ENCODE assay signal across 8 mouse cellular contexts in genomic region chr5:138084996-138085395, GRCm38 (mm10). TPM values are rescaled to one million over a fixed set of nuclear protein-coding genes. Genes with fewer than 3 reads are reported as not detected.
DNase-seq lines count a peak whose midpoint lies in the region; ATAC-seq and TF ChIP-seq lines count a peak whose summit lies in the region.

Zkscan1 (plus strand) TSS chr5:138085084.

- peak; percentile 100 for ATAC-seq in frontal cortex, adult (ENCODE audit: low TSS enrichment)
- peak; percentile 95 for ATAC-seq in lung, postnatal 0 days

- H3K27me3 ChIP-seq in hindbrain, embryonic 10.5 days (ENCODE audit: insufficient read depth, poor library complexity, severe bottlenecking): no peaks in the 10 kb centered on the region
- H3K27me3 ChIP-seq in lung, postnatal 0 days (replicated peaks; ENCODE audit: insufficient read depth, low read length): no peaks in the 10 kb centered on the region

- peaks cover 14% of the 10 kb centered on the region for H3K4me1 ChIP-seq in hindbrain, embryonic 10.5 days (replicated peaks)
- peaks cover 11% of the 10 kb centered on the region; the same call in 1 of the 2 replicates for H3K4me1 ChIP-seq in lung, postnatal 0 days (ENCODE audit: insufficient read depth, low read depth, low read length)

- peak within 1 kb of the TSS; percentile 98 for H3K9ac ChIP-seq in lung, postnatal 0 days (replicated peaks; ENCODE audit: low read depth)

- DNase-seq in MN1 (ENCODE audit: low spot score): peak; percentile 93
- DNase-seq in cerebellum, adult 9-10 months: peak; percentile 87
- peak; percentile 88 for DNase-seq in hindbrain, embryonic 10.5 days (ENCODE audit: low spot score)
- peak; percentile 90 for DNase-seq in layer of hippocampus, adult 9-11 months
- peak; percentile 97 for DNase-seq in lung, postnatal 0 days (ENCODE audit: low spot score)
- DNase-seq in ovary, postnatal 14 days (ENCODE audit: low spot score): peak; percentile 52
- peak; percentile 79 for DNase-seq in thymus, postnatal 14 days

- peak; percentile 31; the same call in 1 of the 2 replicates for TF ChIP-seq EP300 in lung, postnatal 0 days (IDR thresholded peaks at IDR 0.05)

- H3K4me2 ChIP-seq in lung, postnatal 0 days (replicated peaks; ENCODE audit: low read depth, low read length): peak within 1 kb of the TSS; percentile 67

- H3K4me3 ChIP-seq in hindbrain, embryonic 10.5 days: peak within 1 kb of the TSS; percentile 92
- peak within 1 kb of the TSS; percentile 99 for H3K4me3 ChIP-seq in lung, postnatal 0 days (ENCODE audit: low read depth, low read length)

- H3K9me3 ChIP-seq in hindbrain, embryonic 10.5 days: no peaks in the 10 kb centered on the region
- no peaks in the 10 kb centered on the region for H3K9me3 ChIP-seq in lung, postnatal 0 days (ENCODE audit: low read length)

- under 1% methylated on average over 27 of the region's 27 CpGs for WGBS in hindbrain, embryonic 10.5 days
- 1% methylated on average over 27 of the region's 27 CpGs for WGBS in lung, postnatal 0 days

- H3K36me3 ChIP-seq in hindbrain, embryonic 10.5 days: peaks cover 29% of the 10 kb centered on the region
- no peaks in the 10 kb centered on the region for H3K36me3 ChIP-seq in lung, postnatal 0 days (ENCODE audit: insufficient read depth, low read length)

- TF ChIP-seq CTCF in lung, postnatal 0 days (IDR thresholded peaks at IDR 0.05): no peak

- H3K27ac ChIP-seq in hindbrain, embryonic 10.5 days: peak within 1 kb of the TSS; percentile 99
- peak within 1 kb of the TSS; percentile 94 for H3K27ac ChIP-seq in lung, postnatal 0 days (ENCODE audit: low read length)

RNA-seq across cellular contexts. Expression of gene Zkscan1, which starts in this region (rescaled TPM):
- 24.5 and 26.3 TPM in 2 replicates for polyA plus RNA-seq in hindbrain, embryonic 10.5 days (2016; fragmentation: Nextera tagmentation; extraction: Ambion mirVana)
- polyA plus RNA-seq in lung, postnatal 0 days (2015; fragmentation: Nextera tagmentation; extraction: Ambion mirVana): 8.1 and 8.2 TPM in 2 replicates

Comparison
In these comparisons a context has a peak if more than half of its experiments do, and no peak if none do; other contexts are left out.
1. Peak in every context shown above with its lines: DNase-seq, ATAC-seq, H3K4me3 ChIP-seq and H3K27ac ChIP-seq.